Mouse (Mus musculus): ENCODE results near the gene Pitx1. TPM values are rescaled to one million over a fixed set of nuclear protein-coding genes. Genes with fewer than 3 reads are reported as not detected.

Pitx1 gene
- total and polyA plus RNA-seq, 2 experiments = not detected

GRCm38 (mm10) chr13:55835548-55836097 is 369 bp downstream of the Pitx1 start:
- no peak overlapping the region for H3K27ac ChIP-seq (replicated peaks; ENCODE audit: insufficient read depth, low read depth, low read length)
- no peak for DNase-seq (ENCODE audit: extremely low read depth, low read depth, low spot score)
- H3K4me3 ChIP-seq (ENCODE audit: insufficient read depth, low read depth, low read length) = no peak overlapping the region
- H3K79me2 ChIP-seq (ENCODE audit: control insufficient read depth, insufficient read depth, low read length) = no peaks in the 10 kb centered on the region
- 5% methylated on average over 33 of the region's 33 CpGs for WGBS
- no peak for TF ChIP-seq CTCF (IDR thresholded peaks at IDR 0.05; ENCODE audit: low read depth, low read length)
- H3K27me3 ChIP-seq (ENCODE audit: control insufficient read depth, insufficient read depth, low read length) = peaks cover 40% of the 10 kb centered on the region
- no peaks in the 10 kb centered on the region for H3K36me3 ChIP-seq (ENCODE audit: control insufficient read depth, insufficient read depth, low read length)
- H3K9ac ChIP-seq (ENCODE audit: low read depth, low read length) = no peak overlapping the region
- no peaks in the 10 kb centered on the region for H3K4me1 ChIP-seq (ENCODE audit: control insufficient read depth, insufficient read depth, low read length)

DNA sequence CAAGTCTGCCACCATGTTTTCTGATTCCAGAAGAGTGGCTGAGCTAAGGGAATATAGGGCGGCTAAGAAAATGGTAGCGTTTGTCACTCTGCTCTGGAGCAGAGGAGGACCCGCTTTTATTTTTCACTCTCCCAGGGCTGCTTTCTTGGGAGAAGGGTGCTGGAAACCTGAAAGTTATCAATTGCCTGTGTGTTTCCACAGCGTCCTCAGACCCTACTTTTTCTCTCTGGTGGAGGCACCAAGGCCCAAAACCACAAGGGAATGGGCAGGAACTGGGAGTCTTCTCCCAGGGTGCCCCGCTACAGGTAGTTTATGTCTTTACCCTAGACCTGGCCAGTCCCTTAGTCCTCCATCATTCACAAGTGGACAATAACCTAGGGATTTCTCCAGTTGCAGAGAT is 1.3 kb downstream of the Pitx1 start:
- H3K27me3 ChIP-seq (ENCODE audit: control insufficient read depth, insufficient read depth, low read length) = peaks cover 44% of the 10 kb centered on the region
- TF ChIP-seq CTCF (IDR thresholded peaks at IDR 0.05; ENCODE audit: low read depth, low read length) (no peak), POLR2A (IDR thresholded peaks at IDR 0.05; ENCODE audit: extremely low read depth, insufficient read depth, low read length) (no peak)
- H3K36me3 ChIP-seq (ENCODE audit: control insufficient read depth, insufficient read depth, low read length) = no peaks in the 10 kb centered on the region
- H3K27ac ChIP-seq (replicated peaks; ENCODE audit: insufficient read depth, low read depth, low read length) = no peak overlapping the region
- no peak for DNase-seq (ENCODE audit: extremely low read depth, low read depth, low spot score)
- H3K9ac ChIP-seq (ENCODE audit: low read depth, low read length) = no peak overlapping the region
- no peaks in the 10 kb centered on the region for H3K4me1 ChIP-seq (ENCODE audit: control insufficient read depth, insufficient read depth, low read length)
- 12% methylated on average over 5 of the region's 5 CpGs for WGBS
- no peaks in the 10 kb centered on the region for H3K79me2 ChIP-seq (ENCODE audit: control insufficient read depth, insufficient read depth, low read length)
- H3K4me3 ChIP-seq (ENCODE audit: insufficient read depth, low read depth, low read length) = no peak overlapping the region

DNA sequence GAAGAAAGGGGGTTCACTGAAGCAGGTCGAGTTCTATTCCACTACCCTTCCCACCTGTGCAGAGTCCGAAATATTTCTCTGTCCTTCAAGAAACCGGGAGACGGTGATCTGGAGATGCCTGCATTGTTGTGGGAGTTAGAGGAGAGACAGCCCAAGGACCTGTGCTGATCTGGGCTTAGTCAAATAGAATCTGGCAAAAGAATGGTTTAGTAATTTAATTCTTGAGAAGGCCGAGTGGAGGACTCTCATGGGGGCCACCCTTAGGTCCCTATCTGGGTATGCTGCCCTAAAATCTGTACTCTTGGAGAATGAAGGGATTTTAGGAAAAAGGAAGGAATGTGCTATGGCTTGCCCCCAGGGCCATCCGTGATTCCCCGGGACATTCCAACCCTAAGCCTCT is 2.1 kb downstream of the Pitx1 start:
- Histone ChIP-seq H3K4me3 (ENCODE audit: insufficient read depth, low read depth, low read length) (no peak overlapping the region), H3K79me2 (ENCODE audit: control insufficient read depth, insufficient read depth, low read length) (no peaks in the 10 kb centered on the region), H3K4me1 (ENCODE audit: control insufficient read depth, insufficient read depth, low read length) (no peaks in the 10 kb centered on the region), H3K27me3 (ENCODE audit: control insufficient read depth, insufficient read depth, low read length) (peaks cover 42% of the 10 kb centered on the region), H3K36me3 (ENCODE audit: control insufficient read depth, insufficient read depth, low read length) (no peaks in the 10 kb centered on the region), H3K27ac (replicated peaks; ENCODE audit: insufficient read depth, low read depth, low read length) (no peak overlapping the region), H3K9ac (ENCODE audit: low read depth, low read length) (no peak overlapping the region)
- no peak for TF ChIP-seq POLR2A (IDR thresholded peaks at IDR 0.05; ENCODE audit: extremely low read depth, insufficient read depth, low read length)
- TF ChIP-seq CTCF (IDR thresholded peaks at IDR 0.05; ENCODE audit: low read depth, low read length) = no peak
- WGBS = 12% methylated on average over 7 of the region's 7 CpGs
- DNase-seq (ENCODE audit: extremely low read depth, low read depth, low spot score) = no peak

- Histone ChIP-seq H3K4me3 (ENCODE audit: insufficient read depth, low read depth, low read length) (no peak overlapping the region), H3K36me3 (ENCODE audit: control insufficient read depth, insufficient read depth, low read length) (no peaks in the 10 kb centered on the region), H3K4me1 (ENCODE audit: control insufficient read depth, insufficient read depth, low read length) (peaks cover 3% of the 10 kb centered on the region; the same call in 1 of the 2 replicates), H3K27ac (replicated peaks; ENCODE audit: insufficient read depth, low read depth, low read length) (no peak overlapping the region), H3K9ac (ENCODE audit: low read depth, low read length) (no peak overlapping the region), H3K27me3 (ENCODE audit: control insufficient read depth, insufficient read depth, low read length) (peaks cover 52% of the 10 kb centered on the region), H3K79me2 (ENCODE audit: control insufficient read depth, insufficient read depth, low read length) (no peaks in the 10 kb centered on the region)
- TF ChIP-seq POLR2A (IDR thresholded peaks at IDR 0.05; ENCODE audit: extremely low read depth, insufficient read depth, low read length) (no peak), CTCF (IDR thresholded peaks at IDR 0.05; ENCODE audit: low read depth, low read length) (no peak)
- WGBS = 46% methylated on average over 1 of the region's 1 CpGs
- DNase-seq (ENCODE audit: extremely low read depth, low read depth, low spot score) = no peak
Observed at GRCm38 (mm10) chr13:55832602-55833001, 3.4 kb downstream of the Pitx1 start.

DNA sequence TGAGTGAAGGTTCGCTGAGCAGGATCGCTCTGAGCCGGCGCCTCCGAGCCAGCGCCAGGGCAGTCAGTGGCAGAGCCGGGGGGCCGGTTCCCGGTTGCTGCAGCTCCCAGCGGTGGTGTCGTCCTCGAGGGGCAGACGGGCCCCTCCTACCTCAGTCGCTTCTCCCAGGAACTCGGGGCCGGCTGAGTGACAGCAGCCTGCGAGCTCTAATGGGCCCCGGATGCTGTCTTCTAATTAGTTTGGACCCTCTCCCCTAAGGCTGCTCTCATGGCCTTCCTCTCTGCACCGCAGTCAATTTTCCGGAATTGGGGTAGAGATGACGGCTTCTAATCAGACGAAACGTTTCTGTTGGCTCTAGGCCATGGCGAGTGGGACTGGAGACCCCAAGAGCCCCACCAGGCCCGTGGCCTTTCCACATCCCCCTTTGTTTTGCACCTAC is 4.3 kb downstream of the Pitx1 start:
- no peak overlapping the region for H3K27ac ChIP-seq (replicated peaks; ENCODE audit: insufficient read depth, low read depth, low read length)
- H3K36me3 ChIP-seq (ENCODE audit: control insufficient read depth, insufficient read depth, low read length) = no peaks in the 10 kb centered on the region
- H3K4me1 ChIP-seq (ENCODE audit: control insufficient read depth, insufficient read depth, low read length) = peaks cover 3% of the 10 kb centered on the region; the same call in 1 of the 2 replicates
- H3K79me2 ChIP-seq (ENCODE audit: control insufficient read depth, insufficient read depth, low read length) = no peaks in the 10 kb centered on the region
- no peak overlapping the region for H3K4me3 ChIP-seq (ENCODE audit: insufficient read depth, low read depth, low read length)
- 10% methylated on average over 25 of the region's 25 CpGs for WGBS
- DNase-seq (ENCODE audit: extremely low read depth, low read depth, low spot score) = no peak
- no peak for TF ChIP-seq CTCF (IDR thresholded peaks at IDR 0.05; ENCODE audit: low read depth, low read length)
- TF ChIP-seq POLR2A (IDR thresholded peaks at IDR 0.05; ENCODE audit: extremely low read depth, insufficient read depth, low read length) = no peak
- peaks cover 55% of the 10 kb centered on the region for H3K27me3 ChIP-seq (ENCODE audit: control insufficient read depth, insufficient read depth, low read length)
- no peak overlapping the region for H3K9ac ChIP-seq (ENCODE audit: low read depth, low read length)

- Histone ChIP-seq H3K9ac (ENCODE audit: low read depth, low read length) (no peak overlapping the region), H3K4me1 (ENCODE audit: control insufficient read depth, insufficient read depth, low read length) (peaks cover 3% of the 10 kb centered on the region; the same call in 1 of the 2 replicates), H3K36me3 (ENCODE audit: control insufficient read depth, insufficient read depth, low read length) (no peaks in the 10 kb centered on the region), H3K4me3 (ENCODE audit: insufficient read depth, low read depth, low read length) (no peak overlapping the region), H3K27ac (replicated peaks; ENCODE audit: insufficient read depth, low read depth, low read length) (no peak overlapping the region), H3K27me3 (ENCODE audit: control insufficient read depth, insufficient read depth, low read length) (peaks cover 58% of the 10 kb centered on the region), H3K79me2 (ENCODE audit: control insufficient read depth, insufficient read depth, low read length) (no peaks in the 10 kb centered on the region)
- TF ChIP-seq POLR2A (IDR thresholded peaks at IDR 0.05; ENCODE audit: extremely low read depth, insufficient read depth, low read length) (no peak), CTCF (IDR thresholded peaks at IDR 0.05; ENCODE audit: low read depth, low read length) (no peak)
- WGBS = 2% methylated on average over 61 of the region's 82 CpGs
- DNase-seq (ENCODE audit: extremely low read depth, low read depth, low spot score) = no peak
Observed at GRCm38 (mm10) chr13:55830833-55831721, 4.9 kb downstream of the Pitx1 start.
